Mouse (Mus musculus): Measurements from ENCODE around the gene Banf1. TPM values are rescaled to one million over a fixed set of nuclear protein-coding genes. Genes with fewer than 3 reads are reported as not detected.

The Banf1 gene
- total RNA-seq, 2 experiments from 2014 or later: 116 to 124 TPM

DNA sequence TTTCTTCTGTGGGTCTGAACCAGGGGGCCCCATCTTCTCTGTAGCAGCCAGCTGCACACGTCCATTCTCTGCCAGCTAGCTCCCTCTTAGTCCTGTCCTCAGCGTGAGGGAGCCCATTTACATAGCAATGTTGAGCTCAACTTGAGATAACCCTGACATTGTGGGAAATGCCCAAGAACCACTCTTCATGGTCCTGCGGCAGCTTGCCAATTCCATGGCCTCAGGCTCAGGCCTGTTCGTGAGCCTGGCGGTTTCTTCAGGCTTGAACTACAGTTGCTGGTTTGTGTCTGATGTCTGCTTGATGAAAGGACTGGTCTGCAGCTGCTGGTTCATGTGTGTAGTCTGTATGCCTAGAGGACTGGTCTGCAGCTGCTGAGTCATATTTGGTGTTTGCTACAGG, 32.2 kb downstream of the Banf1 start:
- intact Hi-C loops (cut with DNase I): no loop called here
- DNase-seq: no peak

DNA sequence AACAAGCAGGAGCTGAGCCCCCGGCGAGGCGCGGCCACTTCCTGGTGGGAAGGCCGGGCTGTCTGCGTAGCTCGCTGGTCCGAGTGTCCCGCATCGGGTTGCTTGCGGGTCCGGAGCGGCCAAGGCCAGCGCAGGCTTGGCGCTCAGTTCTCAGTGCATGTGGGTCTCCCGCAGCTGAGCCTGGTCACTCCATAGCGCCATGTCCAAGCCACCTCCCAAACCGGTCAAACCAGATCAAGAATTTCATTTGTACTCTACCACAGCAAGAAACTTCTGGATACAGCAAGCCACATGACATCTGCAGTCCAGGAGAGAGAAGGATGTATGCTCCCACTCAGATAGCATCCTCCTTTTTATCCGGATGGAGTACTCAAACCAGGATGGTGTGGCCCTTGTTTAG, 39.0 kb downstream of the Banf1 start:
- no peak for DNase-seq
- intact Hi-C loops (cut with DNase I): no loop called here

DNA sequence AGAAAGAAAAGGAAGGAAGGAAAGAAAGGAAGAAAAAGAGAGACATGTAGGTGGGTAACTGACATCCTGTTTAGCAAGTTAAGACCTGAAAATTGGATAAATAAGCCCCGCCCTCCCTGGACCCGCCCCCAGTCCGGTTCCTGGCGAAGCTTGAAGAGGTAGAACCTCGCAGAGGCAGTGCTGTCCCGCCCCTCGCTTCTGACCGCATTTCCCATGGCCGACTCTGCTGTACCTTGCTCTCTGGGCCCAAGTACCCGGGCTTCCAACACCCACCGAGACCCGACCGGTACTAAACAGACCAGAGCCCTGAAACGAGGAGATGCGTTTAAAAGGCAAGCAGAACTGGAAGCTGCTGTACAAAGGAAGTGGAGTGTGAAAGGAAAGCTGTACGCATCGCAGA, 43.2 kb downstream of the Banf1 start:
- intact Hi-C loops (cut with DNase I): no loop called here
- DNase-seq: no peak

Other genes with a start within 250 kb of the Banf1 start
- 10 to 100 TPM; 53.0 to 56.6 TPM for gene Klc2, start 248.6 kb downstream of the Banf1 start, total RNA-seq (2021)
- 1 to 10 TPM; 5.0 to 6.3 TPM for gene Pacs1, start 94.0 kb downstream of the Banf1 start, total RNA-seq (2021)
- 10 to 100 TPM; 63.4 to 65.9 TPM for gene Sf3b2, start 71.7 kb downstream of the Banf1 start, total RNA-seq (2021)
- under 1 TPM in 1 of 2 experiments, not detected in 1; 0.10 TPM for gene Gal3st3, start 68.8 kb downstream of the Banf1 start, total RNA-seq (2021)
- not detected for gene Catsper1, start 31.4 kb downstream of the Banf1 start, total RNA-seq (2021)
- 10 to 100 TPM; 26.7 to 28.3 TPM for gene Cst6, start 17.6 kb downstream of the Banf1 start, total RNA-seq (2021)
- gene Eif1ad, start 427 bp downstream of the Banf1 start, total RNA-seq (2021): 10 to 100 TPM; 12.6 to 13.6 TPM
- gene Sart1, start 21.5 kb upstream of the Banf1 start, total RNA-seq (2021): 10 to 100 TPM; 34.3 to 38.0 TPM
- gene Tsga10ip, start 35.4 kb upstream of the Banf1 start, total RNA-seq (2021): under 1 TPM; 0.52 to 0.64 TPM
- gene Drap1, start 57.8 kb upstream of the Banf1 start, total RNA-seq (2021): 100 to 1,000 TPM; 531 to 582 TPM
- gene AI837181, start 58.0 kb upstream of the Banf1 start, total RNA-seq (2021): 10 to 100 TPM; 32.7 to 33.6 TPM
- not detected for gene Fosl1, start 80.4 kb upstream of the Banf1 start, total RNA-seq (2021)
- 1 to 10 TPM; 4.7 to 6.0 TPM for gene Ccdc85b, start 90.7 kb upstream of the Banf1 start, total RNA-seq (2021)
- gene Fibp, start 93.4 kb upstream of the Banf1 start, total RNA-seq (2021): 10 to 100 TPM; 35.2 to 41.5 TPM
- not detected for gene Ctsw, start 101.3 kb upstream of the Banf1 start, total RNA-seq (2021)
- gene Efemp2, start 106.8 kb upstream of the Banf1 start, total RNA-seq (2021): 1 to 10 TPM; 5.3 to 6.3 TPM
- gene Mus81, start 121.2 kb upstream of the Banf1 start, total RNA-seq (2021): 10 to 100 TPM; 16.1 to 19.8 TPM
- 10 to 100 TPM; 67.8 to 72.7 TPM for gene Cfl1, start 123.3 kb upstream of the Banf1 start, total RNA-seq (2021)
- gene 1700020D05Rik, start 136.6 kb upstream of the Banf1 start, total RNA-seq (2021): under 1 TPM; 0.33 to 0.59 TPM
- 1 to 10 TPM; 5.2 to 7.8 TPM for gene Snx32, start 143.4 kb upstream of the Banf1 start, total RNA-seq (2021)
- not detected for gene Ovol1, start 193.5 kb upstream of the Banf1 start, total RNA-seq (2021)
- gene Ap5b1, start 200.9 kb upstream of the Banf1 start, total RNA-seq (2021): 1 to 10 TPM; 1.9 to 2.0 TPM
- gene Rnaseh2c, start 234.7 kb upstream of the Banf1 start, total RNA-seq (2021): 10 to 100 TPM; 35.8 to 38.6 TPM
- 10 to 100 TPM; 23.3 to 25.4 TPM for gene Kat5, start 243.1 kb upstream of the Banf1 start, total RNA-seq (2021)